Mouse (Mus musculus): ENCODE data around the gene Daglb. TPM values are rescaled to one million over a fixed set of nuclear protein-coding genes. Genes with fewer than 3 reads are reported as not detected.

Daglb gene
- total RNA-seq, 2 experiments from 2014 or later: 32.5 to 36.1 TPM

DNA sequence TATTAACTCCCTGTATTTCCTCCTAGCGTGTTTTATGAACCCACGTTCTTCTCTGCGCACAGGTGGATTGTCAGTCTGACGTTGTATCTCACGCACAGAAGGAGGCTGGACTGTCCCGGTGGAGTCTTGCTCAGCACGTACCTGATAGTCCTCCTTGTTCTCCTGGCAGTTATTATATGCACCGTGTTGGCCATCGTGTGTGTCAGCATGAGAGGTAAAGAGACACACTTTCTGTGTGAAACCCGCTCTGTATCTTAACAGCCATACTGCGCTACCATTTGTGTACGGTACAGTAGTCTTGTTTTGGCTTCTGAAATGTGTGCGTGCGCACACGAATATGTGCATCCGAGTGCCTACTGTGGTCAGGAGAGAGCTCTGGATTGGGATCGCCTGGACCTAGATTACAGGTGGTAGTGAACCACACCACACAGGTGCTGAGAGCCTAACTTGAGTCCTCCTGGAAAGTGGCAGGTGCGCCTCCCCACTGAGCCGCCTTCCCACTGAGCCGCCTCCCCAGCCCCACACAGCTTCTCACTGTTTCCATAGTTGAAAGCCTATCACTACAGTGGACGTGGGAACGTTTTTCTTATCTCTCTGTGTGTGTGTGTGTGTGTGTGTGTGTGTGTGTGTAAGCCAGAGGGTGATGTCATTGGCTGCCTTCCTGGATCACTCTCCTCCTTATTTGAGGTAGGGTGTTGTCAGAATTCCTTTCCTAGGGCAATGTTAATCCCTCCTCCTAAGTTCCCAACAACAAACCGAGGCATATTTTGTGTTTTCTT lies 2.7 kb downstream of the Daglb start:
- DNase-seq (ENCODE audit: extremely low spot score in 1 of 2, low spot score in 2 of 2): peak in 1 of 2 experiments; percentile 1
- TF ChIP-seq CTCF (IDR thresholded peaks at IDR 0.05): no peak
- no peak overlapping the region for H3K4me3 ChIP-seq
- intact Hi-C loops (cut with DNase I): no loop called here
- no peak overlapping the region for H3K27ac ChIP-seq

DNA sequence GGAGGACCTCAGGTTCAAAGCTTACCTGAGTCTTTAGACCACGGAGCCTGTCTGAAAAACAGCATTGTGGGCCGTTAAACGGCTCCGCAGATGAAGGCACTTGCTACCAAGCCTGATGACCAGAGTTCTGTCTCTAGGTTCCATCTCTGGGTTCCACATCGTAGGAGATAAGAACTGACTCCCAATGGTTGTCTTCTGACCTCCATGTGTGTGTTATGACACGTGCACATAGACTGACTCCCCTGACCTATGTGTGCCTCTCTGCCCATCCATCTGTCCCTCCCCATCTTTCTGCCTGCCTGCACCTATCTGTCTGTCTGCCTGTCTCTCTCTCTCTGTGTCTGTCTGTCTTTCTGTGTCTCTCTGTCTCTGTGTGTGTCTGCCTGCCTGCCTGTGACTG lies 3.5 kb downstream of the Daglb start:
- intact Hi-C loops (cut with DNase I): no loop called here
- H3K27ac ChIP-seq: no peak overlapping the region
- H3K4me3 ChIP-seq: no peak overlapping the region
- TF ChIP-seq CTCF (IDR thresholded peaks at IDR 0.05): no peak
- peak in 1 of 2 experiments; percentile 5 for DNase-seq (ENCODE audit: extremely low spot score in 1 of 2, low spot score in 2 of 2)

DNA sequence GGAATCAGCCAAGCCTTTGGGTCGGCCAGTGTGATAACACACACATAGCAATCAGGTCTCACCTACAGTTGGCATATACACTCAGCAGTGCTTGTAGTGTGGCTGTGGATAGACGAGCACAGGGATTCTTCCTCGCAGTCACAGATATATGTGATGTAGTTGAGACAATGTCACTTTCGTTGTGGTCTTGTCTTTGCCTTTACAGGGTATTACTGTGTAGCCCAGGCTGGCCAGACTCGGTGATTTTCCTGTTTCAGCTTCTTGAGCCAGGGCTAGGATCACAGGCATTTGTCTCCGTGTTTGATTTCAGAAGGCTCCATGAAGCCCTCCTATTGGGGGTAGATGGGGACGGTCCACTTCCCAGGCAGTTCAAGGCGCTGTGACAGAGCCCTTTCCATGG lies 5.2 kb downstream of the Daglb start:
- Histone ChIP-seq H3K27ac (no peak overlapping the region), H3K4me3 (no peak overlapping the region)
- peak in 1 of 2 experiments; percentile 3 for DNase-seq (ENCODE audit: extremely low spot score in 1 of 2, low spot score in 2 of 2)
- intact Hi-C loops (cut with DNase I): no loop called here
- TF ChIP-seq CTCF (IDR thresholded peaks at IDR 0.05): no peak

DNA sequence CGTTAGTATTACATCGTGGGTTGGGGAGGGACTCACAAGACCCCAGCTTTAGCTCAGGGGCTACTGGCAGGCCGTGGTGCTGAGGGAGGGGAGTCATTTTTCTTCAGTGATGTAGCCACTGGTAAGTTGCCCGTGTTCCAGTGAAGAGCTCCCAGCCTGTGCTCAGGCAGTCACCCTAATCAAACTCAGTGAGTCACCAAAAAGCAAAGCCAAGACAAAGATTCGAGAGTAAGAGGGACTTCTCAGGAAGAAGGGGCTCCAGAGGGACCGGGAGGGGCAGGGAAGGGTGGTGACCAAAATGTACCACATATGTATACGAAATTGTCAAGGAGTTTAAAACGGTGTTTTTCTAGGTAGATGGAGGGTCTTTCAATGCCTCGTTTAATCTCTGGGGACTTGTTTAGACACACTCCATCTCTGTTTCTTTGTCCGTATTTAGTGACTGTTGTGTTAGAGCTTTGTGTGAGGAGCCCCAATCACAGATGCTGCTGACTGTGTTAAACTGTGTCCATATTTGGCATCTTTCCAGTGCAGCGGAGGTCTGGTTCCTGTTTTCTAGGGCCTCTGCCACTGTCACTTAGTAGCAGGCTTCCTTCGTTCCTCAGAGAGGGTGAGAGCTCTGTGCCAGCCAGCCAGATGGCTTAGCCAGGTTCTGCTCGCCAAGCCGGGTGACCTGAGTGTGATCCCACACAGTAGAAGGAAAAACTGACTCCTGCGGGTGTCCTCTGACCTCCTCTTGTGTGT lies 6.2 kb downstream of the Daglb start:
- no peak for TF ChIP-seq CTCF (IDR thresholded peaks at IDR 0.05)
- DNase-seq (ENCODE audit: extremely low spot score in 1 of 2, low spot score in 2 of 2): peak in 1 of 2 experiments; percentile 29
- intact Hi-C loops (cut with DNase I): no loop called here
- H3K27ac ChIP-seq: peak overlapping the region; percentile 53
- no peak overlapping the region for H3K4me3 ChIP-seq

DNA sequence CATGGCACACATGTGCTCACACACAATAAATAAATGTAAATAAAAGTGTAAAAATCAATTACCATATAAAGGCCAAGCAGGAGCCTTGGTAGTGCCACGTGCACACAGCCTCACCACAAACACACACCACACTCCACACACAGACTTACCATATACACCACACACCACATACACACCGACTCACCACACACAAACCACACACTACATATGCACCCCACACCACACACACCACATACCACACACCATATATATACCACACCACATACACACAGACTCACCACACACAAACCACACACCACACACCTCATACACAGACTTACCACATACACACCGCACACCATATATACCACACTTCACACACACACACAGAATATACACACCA lies 6.8 kb downstream of the Daglb start:
- TF ChIP-seq CTCF (IDR thresholded peaks at IDR 0.05): no peak
- H3K4me3 ChIP-seq: no peak overlapping the region
- no peak for DNase-seq (ENCODE audit: extremely low spot score in 1 of 2, low spot score in 2 of 2)
- H3K27ac ChIP-seq: peak overlapping the region; percentile 53
- intact Hi-C loops (cut with DNase I): no loop called here

DNA sequence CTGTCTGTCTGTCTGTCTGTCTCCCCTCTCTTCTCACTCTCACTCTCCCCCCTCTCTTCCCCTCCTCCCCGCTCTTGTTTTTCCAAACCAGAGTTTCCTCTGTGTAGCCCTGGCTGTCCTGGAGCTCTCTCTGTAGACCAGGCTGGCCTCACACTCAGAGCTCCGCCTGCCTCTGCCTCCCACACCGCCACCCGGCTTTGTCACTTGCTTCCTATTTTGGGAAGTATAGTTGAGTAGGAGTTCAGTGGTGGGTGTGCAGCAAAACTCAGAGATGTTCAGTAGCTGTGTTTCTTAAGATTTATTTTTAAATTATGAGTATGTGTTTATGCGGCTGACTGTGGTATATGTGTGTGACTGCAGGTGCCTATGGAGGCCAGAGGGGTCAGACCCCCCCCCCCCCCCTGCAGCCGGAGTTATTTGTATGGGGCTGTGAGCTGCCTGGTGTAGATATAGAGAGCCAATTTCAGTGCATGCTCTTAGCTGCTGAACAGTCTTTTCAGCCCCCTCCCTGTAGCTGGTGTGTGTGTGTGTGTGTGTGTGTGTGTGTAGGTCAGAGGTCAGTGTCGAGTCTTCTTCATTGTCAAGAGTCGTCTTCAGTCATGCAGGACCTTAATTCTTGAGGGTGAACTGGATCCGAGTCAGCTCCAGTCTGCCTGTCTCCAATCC lies 7.7 kb downstream of the Daglb start:
- TF ChIP-seq CTCF (IDR thresholded peaks at IDR 0.05): no peak
- Histone ChIP-seq H3K4me3 (no peak overlapping the region), H3K27ac (peak overlapping the region; percentile 53; the same call in 1 of the 2 replicates)
- intact Hi-C loops (cut with DNase I): no loop called here
- DNase-seq (ENCODE audit: extremely low spot score in 1 of 2, low spot score in 2 of 2): peak; percentile 62 to 73

DNA sequence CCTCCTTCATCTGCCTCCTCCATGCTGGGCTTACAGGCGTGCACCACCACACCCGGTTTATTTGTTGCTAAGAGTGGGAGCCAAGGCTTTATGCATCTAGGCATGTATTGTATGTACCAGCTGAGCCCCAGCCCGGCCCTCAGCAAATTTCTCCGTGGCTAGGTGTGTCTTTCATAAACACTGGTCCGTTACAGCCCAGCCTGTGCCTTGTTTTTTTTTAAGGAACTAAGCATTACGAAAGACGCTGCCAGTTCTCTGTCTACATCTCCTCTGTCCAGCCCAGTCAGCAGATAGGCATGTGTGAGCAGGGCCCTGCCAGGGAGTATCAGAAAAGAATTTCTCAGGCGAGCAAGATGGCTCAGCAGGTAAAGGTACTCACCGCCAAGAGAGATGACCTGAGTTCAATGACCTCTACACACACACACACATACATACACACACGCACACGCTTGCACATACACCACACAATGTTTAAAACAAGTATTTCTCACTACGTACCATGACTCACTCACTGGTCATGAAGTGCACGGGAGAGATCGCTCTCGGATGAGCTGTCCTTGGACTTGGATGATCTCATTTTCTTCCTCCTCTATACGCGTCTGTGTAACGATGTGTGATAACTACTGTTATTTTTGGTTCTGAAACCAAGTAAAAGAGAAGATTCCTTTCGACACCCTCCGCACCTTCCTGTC lies 10.9 kb downstream of the Daglb start:
- Histone ChIP-seq H3K4me3 (no peak overlapping the region), H3K27ac (peak overlapping the region; percentile 58)
- DNase-seq (ENCODE audit: extremely low spot score in 1 of 2, low spot score in 2 of 2): no peak
- intact Hi-C loops (cut with DNase I): no loop called here
- no peak for TF ChIP-seq CTCF (IDR thresholded peaks at IDR 0.05)

DNA sequence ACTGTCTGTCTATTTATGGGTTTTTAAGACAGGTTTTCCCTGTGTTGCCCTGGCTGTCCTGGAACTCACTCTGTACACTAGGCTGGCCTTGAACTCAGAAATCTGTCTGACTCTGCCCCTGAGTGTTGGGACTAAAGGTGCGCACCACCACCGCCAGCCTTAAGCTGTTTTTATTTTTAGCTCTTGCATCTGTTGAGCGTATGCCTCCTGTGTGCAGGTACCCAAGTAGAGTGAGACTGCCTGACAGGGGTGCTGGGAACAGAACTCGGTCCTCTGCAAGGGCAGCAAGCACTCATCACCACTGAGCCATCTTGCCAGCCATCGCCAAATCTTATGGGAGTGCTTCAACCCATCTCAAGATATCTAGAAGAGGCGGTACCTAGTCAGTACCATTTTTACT lies 11.6 kb downstream of the Daglb start:
- TF ChIP-seq CTCF (IDR thresholded peaks at IDR 0.05): no peak
- intact Hi-C loops (cut with DNase I): no loop called here
- no peak overlapping the region for H3K4me3 ChIP-seq
- peak overlapping the region; percentile 58; the same call in 1 of the 2 replicates for H3K27ac ChIP-seq
- DNase-seq (ENCODE audit: extremely low spot score in 1 of 2, low spot score in 2 of 2): peak in 1 of 2 experiments; percentile 6

DNA sequence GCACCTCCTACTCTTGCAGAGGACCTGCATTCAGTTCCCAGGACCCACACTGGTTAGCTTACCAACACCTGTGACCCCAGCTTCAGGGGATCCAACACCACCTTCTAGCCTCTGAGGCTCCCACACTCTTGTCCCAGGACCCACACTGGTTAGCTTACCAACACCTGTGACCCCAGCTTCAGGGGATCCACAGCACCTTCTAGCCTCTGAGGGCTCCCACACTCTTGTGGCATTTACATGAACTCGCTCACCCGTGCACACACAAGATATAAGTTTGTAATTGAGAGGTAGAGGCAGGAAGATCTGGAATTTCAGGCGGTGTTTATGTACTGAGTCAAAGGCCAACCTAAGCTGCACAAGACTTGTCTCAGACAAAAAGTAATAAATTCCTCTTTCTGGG lies 13.5 kb downstream of the Daglb start:
- no peak for DNase-seq (ENCODE audit: extremely low spot score in 1 of 2, low spot score in 2 of 2)
- no peak overlapping the region for H3K27ac ChIP-seq
- intact Hi-C loops (cut with DNase I): no loop called here
- no peak overlapping the region for H3K4me3 ChIP-seq
- TF ChIP-seq CTCF (IDR thresholded peaks at IDR 0.05): no peak

DNA sequence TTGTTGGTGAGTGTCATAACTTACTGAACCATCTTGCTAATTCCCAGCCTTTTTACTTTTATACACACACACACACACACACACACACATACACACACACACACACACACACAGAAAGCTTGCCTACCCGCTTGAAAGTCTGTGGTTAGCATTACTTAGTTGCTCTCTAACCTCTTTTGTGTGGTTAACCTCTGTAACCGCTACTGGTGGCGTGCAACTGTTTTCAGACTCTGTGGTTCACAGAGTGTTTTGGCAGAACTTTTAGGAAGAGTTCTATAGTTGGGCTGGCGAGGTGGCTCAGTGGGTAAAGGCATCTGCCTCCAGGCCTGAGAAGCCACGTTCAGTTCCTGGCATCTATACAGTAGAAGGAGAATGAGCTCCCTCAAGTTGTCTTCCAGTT lies 20.6 kb downstream of the Daglb start:
- no peak for DNase-seq (ENCODE audit: extremely low spot score in 1 of 2, low spot score in 2 of 2)
- TF ChIP-seq CTCF (IDR thresholded peaks at IDR 0.05): no peak
- intact Hi-C loops (cut with DNase I): no loop called here
- H3K27ac ChIP-seq: no peak overlapping the region
- H3K4me3 ChIP-seq: no peak overlapping the region

DNA sequence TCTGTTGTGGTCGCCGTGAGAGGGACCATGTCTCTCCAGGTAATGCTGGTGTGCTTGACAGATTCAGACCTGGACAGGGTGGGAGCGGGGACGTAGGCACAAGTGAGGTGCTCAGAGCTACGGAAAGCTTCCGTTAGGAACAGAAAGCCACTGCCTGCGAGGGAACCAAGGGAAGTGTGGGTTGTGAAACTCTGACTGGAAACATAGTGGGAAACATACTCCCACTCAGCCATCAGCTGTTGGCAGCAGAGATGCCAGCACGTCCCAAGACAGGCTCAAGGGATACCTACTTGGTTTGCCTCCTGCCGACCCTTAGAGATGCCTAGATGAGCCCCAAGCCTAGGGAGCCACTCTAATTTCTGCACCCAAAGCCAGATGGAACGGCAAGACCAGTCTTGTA lies 22.8 kb downstream of the Daglb start:
- H3K4me3 ChIP-seq: no peak overlapping the region
- intact Hi-C loops (cut with DNase I): no loop called here
- no peak for TF ChIP-seq CTCF (IDR thresholded peaks at IDR 0.05)
- no peak for DNase-seq (ENCODE audit: extremely low spot score in 1 of 2, low spot score in 2 of 2)
- no peak overlapping the region for H3K27ac ChIP-seq

Measured in left cerebral cortex, adult 2 months (tissue).